Mouse (Mus musculus): ENCODE data around the gene Usp39.

GRCm38 (mm10) chr6:72379377-72380130 is 34.6 kb upstream of the Usp39 start:
- TF ChIP-seq CTCF (IDR thresholded peaks at IDR 0.05; ENCODE audit: extremely low read depth, insufficient read depth, low read length) (no peak), POLR2A (IDR thresholded peaks at IDR 0.05; ENCODE audit: extremely low read depth, insufficient read depth, low read length) (no peak)
